Mouse (Mus musculus): Measurements from ENCODE around the gene Zbtb6.

DNA sequence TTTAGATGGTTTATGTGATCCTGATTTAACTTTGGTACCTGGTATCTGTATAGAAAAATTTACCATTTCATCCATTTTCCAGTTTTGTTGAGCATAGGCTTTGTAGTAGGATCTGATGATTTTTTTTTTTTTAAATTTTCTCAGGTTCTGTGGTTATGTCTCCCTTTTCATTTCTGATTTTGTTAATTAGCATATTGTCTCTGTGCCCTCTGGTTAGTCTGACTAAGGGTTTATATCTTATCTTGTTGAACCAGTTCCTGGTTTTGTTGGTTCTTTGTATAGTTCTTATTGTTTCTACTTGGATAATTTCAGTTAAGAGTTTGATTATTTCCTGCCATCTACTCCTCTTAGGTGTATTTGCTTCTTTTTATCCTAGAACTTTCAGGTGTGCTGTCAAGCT lies 36.6 kb upstream of the Zbtb6 start:
- TF ChIP-seq TCF12 (IDR thresholded peaks at IDR 0.05; ENCODE audit: insufficient read depth, poor library complexity, severe bottlenecking) (no peak), POLR2A (IDR thresholded peaks at IDR 0.05; ENCODE audit: insufficient read length, low read depth) (no peak), MAX (IDR thresholded peaks at IDR 0.05; ENCODE audit: low read depth) (no peak), USF1 (IDR thresholded peaks at IDR 0.05; ENCODE audit: low read depth) (no peak), CEBPB (IDR thresholded peaks at IDR 0.05; ENCODE audit: insufficient read depth, poor library complexity, severe bottlenecking) (no peak), E2F4 (IDR thresholded peaks at IDR 0.05; ENCODE audit: insufficient read depth) (no peak), MYOG (IDR thresholded peaks at IDR 0.05; ENCODE audit: control insufficient read depth in 1 of 3, insufficient read depth in 1 of 3, insufficient read length in 2 of 3, low read depth in 2 of 3) (no peak), MYOD1 (IDR thresholded peaks at IDR 0.05; ENCODE audit: control insufficient read depth in 1 of 3, insufficient read length in 2 of 3, low read depth in 2 of 3) (no peak), REST (IDR thresholded peaks at IDR 0.05; ENCODE audit: insufficient read depth, insufficient read length) (no peak), POLR2AphosphoS2 (IDR thresholded peaks at IDR 0.05; ENCODE audit: insufficient read length, low read depth) (no peak), SRF (IDR thresholded peaks at IDR 0.05; ENCODE audit: control insufficient read depth, insufficient read length, low read depth) (no peak)

Data from myocyte (in vitro differentiated cells).